Mouse (Mus musculus) thymus, adult 2 months (tissue): Measurements from ENCODE around the gene Unc93a2.
"Not testable (repeated sequence)": the region's sequence is repeated elsewhere in the genome, so short reads cannot be mapped to it uniquely, and the experiment has no call there.

ENCODE experiments used
- CTCF ChIP-seq: fragments of 200-500 bp; IDR thresholded peaks from 2 replicates; pipeline ENCODE4 v1.5.1; 2012; ENCODE audit warnings: mild to moderate bottlenecking, control low read depth, low read length, moderate library complexity, borderline replicate concordance; ENCODE audit not compliant: control insufficient read depth, poor library complexity, insufficient read depth; ENCODE audit errors: extremely low read depth
- POLR2A ChIP-seq: fragments of 200-500 bp; IDR thresholded peaks from 2 replicates; pipeline ENCODE4 v1.6.1; 2012; ENCODE audit warnings: mild to moderate bottlenecking, low read length, control low read depth, moderate library complexity; ENCODE audit not compliant: control insufficient read depth, poor library complexity, insufficient read depth; ENCODE audit errors: extremely low read depth

DNA sequence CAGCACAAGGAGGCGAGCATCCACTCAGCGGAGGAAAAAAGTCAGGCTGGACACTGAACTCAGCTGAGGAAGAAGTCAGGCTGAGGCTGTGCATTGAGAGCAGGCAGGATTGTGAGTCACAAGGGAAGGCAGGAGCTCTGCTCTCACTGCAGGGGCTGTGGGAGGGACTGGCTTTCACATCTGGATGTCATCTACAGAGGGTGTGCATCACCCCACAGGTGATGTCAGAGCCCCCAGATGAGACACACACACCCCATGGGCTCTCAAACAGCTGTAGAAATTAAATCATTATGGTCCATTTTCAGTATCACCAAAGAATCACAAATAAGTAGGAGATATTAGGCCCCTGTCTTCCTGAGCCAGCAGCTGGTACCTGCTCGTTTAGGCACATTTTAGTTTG, at the start of gene Unc93a2:
- not testable (repeated sequence) for TF ChIP-seq CTCF, POLR2A
